Mouse (Mus musculus) spleen, adult 2 months (tissue): ENCODE measurements around the gene Kifc3. TPM values are rescaled to one million over a fixed set of nuclear protein-coding genes. Genes with fewer than 3 reads are reported as not detected.

Source experiments
- DNase-seq, 2 experiments: peaks; one replicate each; pipeline versions ENCODE4 v3.0.0 to v3.0.0-alpha.2; 2012 to 2021; ENCODE audit warnings: low spot score in 2 of 2, low read depth in 1 of 2
- H3K27ac ChIP-seq: fragments of 200-500 bp; 2 replicates; pipeline ENCODE4 v1.5.1; 2012; ENCODE audit warnings: low read length, inconsistent platforms; ENCODE audit not compliant: insufficient read depth
- H3K27me3 ChIP-seq: fragments of 200-500 bp; 2 replicates; pipeline ENCODE4 v1.6.1; 2012; ENCODE audit warnings: mild to moderate bottlenecking, moderate library complexity, low read length, inconsistent platforms; ENCODE audit not compliant: control insufficient read depth, insufficient read depth
- H3K36me3 ChIP-seq: fragments of 200-500 bp; 2 replicates; pipeline ENCODE4 v1.6.1; 2012; ENCODE audit warnings: mild to moderate bottlenecking, low read length, inconsistent platforms; ENCODE audit not compliant: control insufficient read depth, insufficient read depth
- H3K4me1 ChIP-seq: fragments of 200-500 bp; 2 replicates; pipeline ENCODE4 v1.6.1; 2011; ENCODE audit warnings: inconsistent platforms; ENCODE audit not compliant: control insufficient read depth, insufficient read depth, insufficient read length
- H3K4me3 ChIP-seq: fragments of 200-500 bp; 2 replicates; pipeline ENCODE4 v1.5.1; 2011; ENCODE audit warnings: mild to moderate bottlenecking, inconsistent platforms; ENCODE audit not compliant: insufficient read depth, insufficient read length; ENCODE audit errors: extremely low read depth
- CTCF ChIP-seq: fragments of 200-500 bp; IDR thresholded peaks from 2 replicates; pipeline ENCODE4 v1.5.1; 2011; ENCODE audit warnings: mild to moderate bottlenecking, inconsistent platforms; ENCODE audit not compliant: insufficient read depth, insufficient read length, insufficient replicate concordance; ENCODE audit errors: extremely low read depth
- POLR2A ChIP-seq: fragments of 200-500 bp; IDR thresholded peaks from 2 replicates; pipeline ENCODE4 v1.6.1; 2011; ENCODE audit warnings: low read depth, low read length, inconsistent platforms
- WGBS: fragments of 180-500 bp; shearing (Covaris S2); methylation state at CpG from one replicate; pipeline ENCODE4 v1.1.7; 2018; 5-methylcytosine and 5-hydroxymethylcytosine counted together
- polyA plus RNA-seq: library from polyadenylated mRNA; depleted of rRNA; stranded (reverse); fragments of >200 nt; gene quantifications from 2 replicates; pipeline ENCODE4 v1.2.3, GENCODE M21; 2012; rRNA removed

Gene Kifc3
- polyA plus RNA-seq: 9.8 and 14.3 TPM in 2 replicates

- no peak within 1 kb of the TSS for H3K4me3 ChIP-seq
- no peak within 1 kb of the TSS for H3K27ac ChIP-seq
- H3K27me3 ChIP-seq: no peaks in the 10 kb centered on the region
- no peak for DNase-seq
- no peaks in the 10 kb centered on the region for H3K36me3 ChIP-seq
- 89% methylated on average over 14 of the region's 14 CpGs for WGBS
- H3K4me1 ChIP-seq: no peaks in the 10 kb centered on the region
- TF ChIP-seq CTCF (no peak), POLR2A (no peak)
Observed at GRCm38 (mm10) chr8:95202649-95203275, at the start of gene Kifc3. Gene Kifc3, minus strand, starts transcription at chr8:95202812.

GRCm38 (mm10) chr8:95252056-95252455 lies 49.4 kb upstream of the Kifc3 start:
- no peak for TF ChIP-seq CTCF
- no peak for TF ChIP-seq POLR2A
- DNase-seq: no peak

GRCm38 (mm10) chr8:95249847-95250246 lies 47.2 kb upstream of the Kifc3 start:
- WGBS: 39% methylated on average over 4 of the region's 4 CpGs
- peak; percentile 30 to 34 for DNase-seq
- H3K36me3 ChIP-seq: no peaks in the 10 kb centered on the region

More at GRCm38 (mm10) chr8:95252056-95252455, 49.4 kb upstream of the Kifc3 start:
- H3K4me3 ChIP-seq: no peak overlapping the region
- 89% methylated on average over 9 of the region's 9 CpGs for WGBS
- H3K27me3 ChIP-seq: no peaks in the 10 kb centered on the region
- no peaks in the 10 kb centered on the region for H3K36me3 ChIP-seq
- H3K4me1 ChIP-seq: no peaks in the 10 kb centered on the region
- no peak overlapping the region for H3K27ac ChIP-seq

GRCm38 (mm10) chr8:95247277-95247676 lies 44.7 kb upstream of the Kifc3 start:
- TF ChIP-seq POLR2A (no peak), CTCF (no peak)
- DNase-seq: peak; percentile 17 to 21
- no peaks in the 10 kb centered on the region for H3K27me3 ChIP-seq
- no peaks in the 10 kb centered on the region for H3K36me3 ChIP-seq
- H3K4me3 ChIP-seq: no peak overlapping the region
- WGBS: 33% methylated on average over 5 of the region's 5 CpGs
- peak overlapping the region; percentile 68 for H3K27ac ChIP-seq
- peaks cover 4% of the 10 kb centered on the region; the same call in 1 of the 2 replicates for H3K4me1 ChIP-seq

More at GRCm38 (mm10) chr8:95249847-95250246, 47.2 kb upstream of the Kifc3 start:
- Histone ChIP-seq H3K4me3 (no peak overlapping the region), H3K27me3 (no peaks in the 10 kb centered on the region), H3K27ac (no peak overlapping the region), H3K4me1 (peaks cover 4% of the 10 kb centered on the region; the same call in 1 of the 2 replicates)
- TF ChIP-seq CTCF: peak; percentile 12; the same call in 1 of the 2 replicates
- no peak for TF ChIP-seq POLR2A

- TF ChIP-seq POLR2A: no peak
- no peak for TF ChIP-seq CTCF
- Histone ChIP-seq H3K27me3 (no peaks in the 10 kb centered on the region), H3K4me1 (peaks cover 4% of the 10 kb centered on the region; the same call in 1 of the 2 replicates), H3K27ac (peak overlapping the region; percentile 73), H3K36me3 (no peaks in the 10 kb centered on the region), H3K4me3 (no peak overlapping the region)
- WGBS: 12% methylated on average over 5 of the region's 5 CpGs
- peak; percentile 58 to 75 for DNase-seq
Observed at GRCm38 (mm10) chr8:95245180-95245579, 42.6 kb upstream of the Kifc3 start.

- Histone ChIP-seq H3K4me1 (peaks cover 4% of the 10 kb centered on the region; the same call in 1 of the 2 replicates), H3K27ac (no peak overlapping the region), H3K36me3 (no peaks in the 10 kb centered on the region), H3K4me3 (no peak overlapping the region), H3K27me3 (no peaks in the 10 kb centered on the region)
- WGBS: 91% methylated on average over 4 of the region's 4 CpGs
- DNase-seq: no peak
- no peak for TF ChIP-seq POLR2A
- no peak for TF ChIP-seq CTCF
Observed at GRCm38 (mm10) chr8:95243853-95244252, 41.2 kb upstream of the Kifc3 start.
